Mouse (Mus musculus) gastrocnemius, adult 18-20 months (tissue): ENCODE measurements around the gene Prdm5. TPM values are rescaled to one million over a fixed set of nuclear protein-coding genes. Genes with fewer than 3 reads are reported as not detected.

Experiments used
- DNase-seq: peaks from one replicate; pipeline ENCODE4 v3.0.0; 2021; ENCODE audit warnings: low spot score
- total RNA-seq, 2 experiments: library from RNA; stranded (reverse); gene quantifications; 2 replicates each; pipeline ENCODE4 v1.2.3; 2021

The Prdm5 gene
- total RNA-seq, 2 experiments from 2014 or later = 1.4 to 1.5 TPM

DNA sequence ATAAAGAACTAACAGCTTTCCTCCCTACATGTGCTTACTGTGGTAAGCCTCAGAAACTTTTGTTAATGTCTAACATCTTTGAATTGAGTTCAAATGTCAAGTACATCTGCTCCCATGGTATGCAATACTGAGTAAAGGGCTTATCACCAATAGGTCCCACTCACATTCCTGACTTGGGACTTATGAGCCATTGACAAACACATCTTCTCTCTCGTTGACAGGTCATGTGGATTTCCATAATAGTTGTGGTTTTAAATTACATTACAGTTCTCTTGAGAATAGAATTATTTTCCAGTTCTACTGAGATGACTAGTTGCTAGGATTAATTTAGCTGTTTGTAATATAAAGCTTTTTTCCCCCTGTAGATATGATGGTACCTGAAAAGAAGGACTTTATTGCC lies 49.9 kb downstream of the Prdm5 start:
- no peak for DNase-seq

DNA sequence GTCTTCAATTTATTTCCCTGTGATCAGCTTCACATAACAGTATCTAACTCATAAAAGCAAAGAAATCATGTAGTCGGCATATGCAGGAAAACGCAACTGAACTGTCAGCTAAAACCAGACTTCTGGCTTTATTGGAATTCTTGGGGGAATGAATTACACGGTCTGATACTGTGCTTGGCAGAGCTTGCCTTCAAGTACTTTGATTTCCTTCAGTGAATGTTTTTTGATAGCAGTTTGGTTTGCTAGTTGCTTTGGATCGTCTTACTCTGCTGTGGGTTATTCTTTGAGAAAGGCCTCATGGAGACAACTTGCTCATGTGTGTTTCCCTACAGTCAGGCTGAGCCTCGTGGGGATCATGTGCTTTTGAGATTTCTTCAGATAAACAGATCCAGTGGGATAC lies 52.7 kb downstream of the Prdm5 start:
- DNase-seq = no peak

DNA sequence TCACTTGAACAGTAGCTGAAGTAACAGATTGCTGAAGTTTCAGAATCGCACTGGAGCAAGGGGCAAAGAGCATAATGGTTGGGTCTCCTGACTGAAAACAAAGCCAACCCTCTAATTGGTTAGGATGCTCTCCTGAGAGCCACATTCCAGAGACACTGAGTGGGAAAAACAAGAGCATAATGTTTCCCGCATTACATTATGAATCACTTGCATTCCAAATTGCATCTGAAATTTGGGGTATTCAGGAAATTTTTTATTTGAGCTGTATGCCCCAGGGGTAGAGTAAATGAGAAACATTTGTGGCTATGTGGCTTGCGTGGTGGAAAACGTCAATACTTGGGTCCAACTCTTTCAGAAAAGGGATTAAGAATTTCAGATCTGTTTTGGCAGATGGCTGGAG lies 55.2 kb downstream of the Prdm5 start:
- DNase-seq = no peak

DNA sequence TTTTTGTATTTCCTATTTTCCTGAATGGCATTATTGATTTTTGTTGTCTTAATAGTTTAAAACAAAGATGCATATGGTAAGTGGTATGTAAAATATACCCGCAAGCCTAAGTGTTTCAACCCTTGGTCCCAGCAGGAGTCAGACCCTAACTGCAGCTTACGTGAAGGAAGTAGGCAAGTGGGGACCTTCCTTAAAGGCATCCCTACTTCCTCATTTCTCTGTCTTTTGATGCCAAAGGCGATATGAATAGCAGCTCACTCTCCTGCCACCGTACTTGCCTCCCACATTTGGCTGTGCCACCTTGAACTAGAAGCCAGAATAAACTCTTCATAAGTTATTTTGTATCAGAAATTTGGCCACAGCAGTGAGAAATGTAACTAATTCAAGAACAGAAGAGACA lies 63.8 kb downstream of the Prdm5 start:
- no peak for DNase-seq

DNA sequence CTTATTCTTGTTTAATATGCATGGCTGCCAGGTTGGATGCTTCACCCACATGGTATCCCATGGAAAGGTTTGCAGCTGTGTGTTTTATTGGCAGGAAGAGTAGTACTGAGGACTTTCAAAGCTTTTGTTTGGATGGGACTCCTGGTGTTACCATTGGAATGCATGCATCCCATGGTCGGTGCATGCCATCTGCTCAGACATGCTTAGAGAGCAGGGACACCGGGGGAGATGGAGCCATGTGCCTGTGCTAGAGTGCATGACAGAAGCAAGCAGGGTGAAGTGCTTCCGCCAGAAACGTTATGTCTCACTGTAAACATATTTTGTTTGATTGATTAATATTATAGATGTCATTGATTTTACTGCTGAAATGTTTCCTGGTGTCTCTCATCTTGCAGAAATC lies 70.3 kb downstream of the Prdm5 start:
- no peak for DNase-seq

DNA sequence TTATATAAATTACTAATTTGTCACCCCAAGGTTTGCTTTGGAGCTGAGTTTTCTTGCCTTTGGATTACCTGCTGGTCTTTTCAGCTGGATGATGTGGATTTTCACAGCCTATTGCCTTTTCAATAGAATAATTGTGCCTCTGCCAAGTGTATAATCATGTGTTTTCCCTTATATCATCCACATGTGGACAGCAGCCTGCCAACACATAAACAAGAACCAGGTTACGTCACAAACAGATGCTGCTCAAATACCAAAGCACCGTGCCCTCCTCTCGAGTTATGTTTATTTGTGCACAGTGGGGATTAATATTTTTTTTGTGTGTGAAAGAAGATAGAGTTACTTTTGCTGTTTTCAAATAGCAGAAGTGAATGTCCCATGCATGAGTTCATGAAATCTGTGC lies 70.9 kb downstream of the Prdm5 start:
- no peak for DNase-seq

DNA sequence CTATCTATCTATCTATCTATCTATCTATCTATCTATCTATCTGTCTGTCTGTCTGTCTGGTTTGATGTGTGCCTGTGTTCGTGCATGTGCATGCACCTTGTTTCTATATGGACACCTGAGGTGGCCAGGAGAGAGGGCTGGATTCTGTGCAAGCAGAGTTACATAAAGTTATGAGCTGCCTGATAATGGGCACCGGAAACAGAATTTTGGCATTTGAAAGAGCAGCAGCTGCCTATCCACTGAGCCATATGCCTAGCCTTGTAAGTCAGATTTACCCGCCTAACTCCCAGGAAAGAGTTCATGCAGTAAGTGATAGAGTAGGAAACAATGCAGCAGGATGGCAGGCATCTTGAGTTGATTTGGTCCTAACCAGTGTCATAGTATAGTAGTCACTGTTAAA lies 71.4 kb downstream of the Prdm5 start:
- no peak for DNase-seq

DNA sequence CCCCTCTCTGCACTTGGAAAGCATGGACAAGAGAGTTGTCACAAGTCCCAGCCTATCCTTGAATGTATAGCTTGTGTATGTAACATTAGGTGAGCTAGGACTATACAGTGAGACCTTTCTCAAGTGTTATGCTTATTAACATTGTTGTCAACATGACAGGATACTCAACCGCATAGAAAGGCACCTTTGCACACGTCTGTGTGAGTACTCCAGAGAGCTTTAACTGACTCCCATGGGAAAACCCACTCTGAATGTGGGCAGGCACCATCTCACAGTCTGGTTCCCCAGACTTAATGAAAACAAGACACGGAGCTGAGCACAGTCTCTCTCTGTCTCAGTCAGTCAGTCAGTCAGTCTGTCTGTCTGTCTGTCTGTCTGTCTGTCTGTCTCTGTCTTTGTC lies 75.2 kb downstream of the Prdm5 start:
- DNase-seq = no peak

DNA sequence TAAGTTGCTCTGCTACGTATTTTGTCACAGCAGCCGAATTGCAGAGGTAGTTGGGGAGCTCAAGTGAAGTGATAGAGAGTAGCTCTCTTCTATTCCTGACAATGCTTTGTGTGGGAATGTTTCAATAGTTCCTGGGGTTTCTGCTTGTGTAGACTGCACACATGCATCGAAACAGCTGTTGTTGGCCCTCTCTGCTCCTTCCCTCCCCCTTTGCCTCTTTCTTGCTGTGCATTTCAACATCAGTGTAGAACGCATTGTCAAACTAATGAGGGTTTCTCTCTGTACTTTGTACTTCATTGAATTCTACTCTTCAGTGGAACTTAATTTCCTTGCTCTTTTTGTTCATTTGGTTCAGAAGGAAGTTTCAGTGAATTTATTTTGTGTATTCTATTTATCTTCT lies 75.8 kb downstream of the Prdm5 start:
- no peak for DNase-seq

DNA sequence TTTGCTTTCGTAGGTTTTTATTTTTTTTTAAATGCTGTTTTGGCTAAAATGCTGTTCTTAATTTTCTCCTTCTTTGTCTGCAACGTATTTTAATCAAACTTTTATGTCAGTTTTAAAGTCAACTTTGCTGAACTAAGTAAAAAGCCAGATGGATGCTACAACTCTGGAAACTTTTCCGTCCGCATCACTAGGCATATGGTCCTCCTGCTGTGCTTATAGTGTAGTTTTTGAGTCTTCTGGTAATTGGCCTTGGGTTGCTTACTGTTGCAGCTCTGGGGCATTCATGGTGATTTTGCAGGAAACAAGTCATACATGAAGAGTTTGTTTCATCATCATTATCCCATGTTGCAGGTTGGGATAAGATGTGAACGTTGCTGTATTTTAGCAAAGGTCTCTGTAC lies 81.8 kb downstream of the Prdm5 start:
- no peak for DNase-seq

DNA sequence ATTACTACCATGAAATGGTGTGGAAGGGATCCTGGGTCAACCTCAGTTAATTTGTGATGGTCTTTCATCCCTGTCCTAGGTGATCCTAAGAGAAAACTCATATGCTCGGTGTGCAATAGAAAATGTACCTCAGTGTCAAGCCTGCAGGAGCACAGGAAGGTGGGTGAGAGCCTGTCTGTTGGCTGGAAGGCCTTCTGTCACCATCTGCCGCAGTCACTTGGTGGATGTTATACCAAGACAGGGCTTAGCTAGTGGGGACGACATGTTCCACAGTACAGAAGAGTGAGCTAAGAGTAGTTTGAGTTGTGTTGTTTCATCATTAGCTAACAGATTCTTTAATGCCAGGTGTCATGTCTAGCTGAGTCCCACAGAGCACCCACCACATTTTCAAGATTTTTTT lies 84.0 kb downstream of the Prdm5 start:
- DNase-seq = no peak

DNA sequence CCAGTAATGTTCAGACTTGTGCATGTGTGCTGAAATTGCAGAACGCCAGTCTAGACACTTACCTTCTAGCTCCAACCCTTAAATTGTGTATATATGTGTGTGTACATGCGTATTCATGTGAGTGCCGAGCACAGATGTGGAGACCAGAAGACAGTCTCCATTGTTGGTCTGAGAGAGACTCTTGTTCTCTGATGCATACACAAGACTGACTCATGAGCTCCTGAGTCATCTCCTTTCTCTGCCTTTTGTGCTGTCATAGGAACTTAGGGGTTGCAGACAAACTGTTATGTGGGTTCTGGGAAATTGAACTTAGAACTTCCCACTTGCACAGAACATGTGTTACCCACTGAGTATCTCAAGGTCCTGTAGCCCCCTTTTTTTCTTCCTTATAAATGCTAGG lies 85.4 kb downstream of the Prdm5 start:
- DNase-seq = no peak

DNA sequence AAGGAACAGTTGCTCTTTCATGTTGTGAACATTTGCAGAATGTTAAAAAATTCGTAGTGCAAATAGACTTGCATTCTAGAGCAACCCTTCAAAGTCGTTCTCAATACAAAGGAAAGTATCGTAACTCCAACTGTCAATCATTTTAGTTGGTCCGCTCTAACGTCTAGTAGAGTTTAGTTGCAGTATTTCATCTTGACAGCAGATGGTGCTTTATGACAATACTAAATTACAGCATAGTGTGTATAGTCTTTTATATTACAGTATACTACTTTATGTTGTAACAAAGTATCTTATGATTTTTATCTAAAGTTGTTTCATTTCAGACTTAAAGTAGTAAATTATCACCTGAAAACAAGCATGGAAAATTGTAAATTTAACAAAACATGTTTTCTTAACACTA lies 86.1 kb downstream of the Prdm5 start:
- DNase-seq = no peak

DNA sequence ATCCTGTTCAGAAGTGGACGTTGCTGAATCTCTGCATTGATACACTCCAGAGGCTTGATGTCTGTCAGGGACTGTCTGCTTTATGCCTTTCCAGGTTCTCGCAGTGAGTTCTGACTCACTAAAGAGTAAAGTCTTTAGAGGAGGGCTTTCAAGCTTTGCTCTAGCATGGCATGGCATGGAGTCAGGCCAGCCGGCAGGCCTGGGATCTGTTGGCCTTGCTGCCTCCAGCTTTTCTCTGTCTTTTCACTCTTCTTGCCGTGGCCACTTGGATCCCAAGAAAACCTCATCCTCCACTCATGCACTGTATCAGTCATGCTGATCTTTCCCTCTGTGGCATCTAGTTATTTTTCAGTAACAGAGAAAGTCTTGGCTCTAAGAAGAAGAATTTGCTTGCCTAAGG lies 87.1 kb downstream of the Prdm5 start:
- no peak for DNase-seq

DNA sequence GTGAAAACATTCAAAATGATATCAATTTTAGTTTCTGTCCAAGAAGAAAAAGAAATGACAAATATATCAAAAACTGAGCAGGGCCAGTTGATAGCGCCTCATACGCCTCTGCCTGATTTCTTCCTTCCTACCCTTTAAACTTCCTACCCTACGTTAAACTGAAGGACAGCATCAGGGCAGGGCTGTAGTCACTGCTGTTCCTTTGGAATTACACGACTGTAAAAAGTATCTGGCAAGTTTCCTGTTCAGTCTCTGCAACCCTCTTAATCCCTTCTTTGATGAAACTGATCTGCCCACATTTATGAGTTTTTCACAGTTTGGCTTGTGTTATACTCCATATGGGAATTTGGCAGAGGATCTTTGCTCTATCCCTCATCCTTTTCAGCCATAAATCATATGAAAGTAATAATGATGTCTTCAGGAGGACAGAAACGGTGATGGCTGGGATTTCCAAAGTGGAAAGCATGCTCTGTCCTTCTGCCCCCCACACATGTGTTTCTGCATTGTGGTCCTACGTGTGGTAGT lies 93.0 kb downstream of the Prdm5 start:
- no peak for DNase-seq

DNA sequence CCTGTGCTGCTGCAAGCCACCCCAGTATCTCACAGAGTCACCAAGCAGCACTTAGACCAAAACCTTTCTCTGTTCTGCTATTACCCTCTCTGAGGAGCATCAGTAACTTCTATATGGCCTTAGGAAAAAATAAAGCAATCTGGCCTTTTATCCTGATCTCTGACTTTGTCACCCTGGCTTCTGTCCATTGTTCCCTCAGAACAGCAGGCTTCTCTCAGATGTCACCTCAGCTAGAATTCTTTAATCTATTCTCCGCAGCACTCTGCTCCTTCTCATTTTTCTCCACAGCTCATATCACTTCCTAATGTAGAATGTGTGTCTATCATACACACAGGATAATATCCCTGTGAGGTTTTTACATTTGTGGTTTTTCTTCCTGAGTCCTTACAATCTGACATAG lies 99.5 kb downstream of the Prdm5 start:
- DNase-seq = no peak

DNA sequence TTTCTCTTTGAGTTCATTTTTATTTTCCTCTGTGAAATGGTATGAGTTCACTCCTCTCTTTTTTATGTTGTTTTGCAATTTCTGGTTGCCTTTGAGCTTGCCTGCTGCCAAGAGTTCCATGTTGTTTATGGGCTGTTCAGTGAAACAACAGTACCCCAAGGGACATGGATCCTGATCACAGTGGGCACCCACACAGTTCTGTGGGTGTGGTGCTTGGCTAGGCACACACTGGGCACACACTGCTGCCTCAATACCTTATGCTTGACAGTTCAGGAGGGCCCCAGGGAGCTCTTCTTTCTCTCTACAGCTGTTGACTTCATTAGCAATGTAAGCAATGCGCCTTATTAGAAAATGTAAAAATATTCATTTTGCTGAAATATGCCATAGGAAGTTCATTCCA lies 110.0 kb downstream of the Prdm5 start:
- DNase-seq = no peak

DNA sequence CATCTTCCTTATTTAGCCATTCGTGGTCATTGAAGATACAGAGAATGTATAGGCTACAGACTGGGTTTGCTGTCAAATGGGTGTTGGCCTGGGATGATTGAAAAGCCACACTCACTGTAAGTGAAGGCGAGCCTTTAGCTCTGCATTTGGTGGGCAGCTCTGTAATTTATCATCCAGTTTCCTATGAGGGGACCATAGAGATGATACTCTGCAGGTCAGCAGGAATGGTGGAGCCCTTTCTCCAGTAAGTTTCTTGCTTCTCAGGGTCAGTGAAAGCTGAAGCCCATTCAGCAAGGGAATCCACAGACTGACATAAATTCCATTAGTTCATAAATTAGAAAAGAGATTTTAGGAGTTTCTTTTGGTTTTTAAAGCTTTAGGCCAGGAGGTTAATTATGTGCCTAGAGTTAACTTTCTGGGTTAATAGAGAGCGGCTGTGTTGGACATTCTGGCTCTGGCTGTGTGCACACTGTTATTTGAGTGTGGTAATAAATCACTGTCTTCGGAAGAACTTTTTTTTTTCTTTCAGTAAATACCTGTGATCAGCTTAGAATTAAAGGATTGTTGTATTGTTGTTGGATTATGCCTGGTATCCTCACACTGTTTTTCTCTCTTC lies 113.4 kb downstream of the Prdm5 start:
- DNase-seq = no peak

DNA sequence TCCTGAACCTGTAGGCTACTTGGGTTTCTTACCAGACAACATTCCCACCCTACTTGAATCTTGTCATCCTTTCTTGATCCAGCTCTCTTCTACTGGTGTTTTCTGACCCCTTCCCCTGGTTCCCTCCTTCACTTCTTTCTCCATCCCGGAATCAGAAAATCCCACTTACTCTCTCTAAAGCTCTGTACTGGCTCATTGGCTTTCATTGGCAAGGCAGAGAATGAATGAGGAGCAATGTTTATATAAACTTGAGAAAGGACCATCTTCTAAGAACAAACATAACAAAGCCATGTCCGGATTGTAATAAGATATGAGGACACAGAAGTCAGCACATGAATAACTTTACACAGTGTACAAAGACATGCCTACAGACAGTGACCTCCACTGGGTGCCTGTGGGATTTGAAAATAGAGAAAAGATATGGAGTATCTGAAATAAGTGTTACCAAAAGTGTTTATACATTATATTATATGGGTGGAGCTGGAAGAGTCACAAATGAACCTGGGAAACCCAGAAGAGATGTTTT lies 127.9 kb downstream of the Prdm5 start:
- no peak for DNase-seq

DNA sequence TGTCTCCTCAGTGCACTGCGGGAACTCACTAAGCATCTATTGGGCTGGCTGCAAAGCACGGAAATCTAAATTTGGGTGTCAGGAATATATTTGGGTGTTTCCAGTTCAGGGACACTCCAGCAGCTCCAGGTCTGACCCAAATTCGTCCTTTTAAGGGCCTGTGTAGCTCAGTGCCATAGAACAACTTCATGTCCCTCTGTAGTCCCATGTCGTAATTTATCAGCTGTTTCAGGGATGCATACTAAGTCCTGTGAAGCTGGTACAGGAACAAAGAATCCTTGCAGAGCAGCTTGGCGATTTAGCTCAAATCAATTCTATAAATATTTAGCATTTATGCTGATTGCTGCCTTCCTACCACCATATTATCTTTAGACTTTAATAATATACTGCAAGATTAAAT lies 136.6 kb downstream of the Prdm5 start:
- DNase-seq = no peak

DNA sequence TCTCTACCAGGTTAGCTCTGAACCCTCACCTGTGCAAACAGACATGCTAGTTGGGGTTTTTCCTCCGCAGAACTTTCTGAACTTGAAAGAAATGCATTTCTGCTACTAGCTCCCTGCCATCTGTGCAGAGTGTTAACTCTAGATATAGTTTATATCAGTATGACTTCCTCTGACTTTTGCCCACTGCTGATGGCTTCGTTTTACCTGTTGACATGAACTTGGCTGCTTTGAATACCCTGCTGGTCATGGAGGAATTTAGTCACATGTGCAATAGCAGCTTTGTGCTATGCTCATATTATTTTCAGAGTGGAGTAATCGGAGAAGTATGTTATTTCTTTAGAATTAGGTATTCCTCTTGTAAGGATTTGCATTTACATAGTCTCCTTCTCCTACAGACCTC lies 142.9 kb downstream of the Prdm5 start:
- no peak for DNase-seq

DNA sequence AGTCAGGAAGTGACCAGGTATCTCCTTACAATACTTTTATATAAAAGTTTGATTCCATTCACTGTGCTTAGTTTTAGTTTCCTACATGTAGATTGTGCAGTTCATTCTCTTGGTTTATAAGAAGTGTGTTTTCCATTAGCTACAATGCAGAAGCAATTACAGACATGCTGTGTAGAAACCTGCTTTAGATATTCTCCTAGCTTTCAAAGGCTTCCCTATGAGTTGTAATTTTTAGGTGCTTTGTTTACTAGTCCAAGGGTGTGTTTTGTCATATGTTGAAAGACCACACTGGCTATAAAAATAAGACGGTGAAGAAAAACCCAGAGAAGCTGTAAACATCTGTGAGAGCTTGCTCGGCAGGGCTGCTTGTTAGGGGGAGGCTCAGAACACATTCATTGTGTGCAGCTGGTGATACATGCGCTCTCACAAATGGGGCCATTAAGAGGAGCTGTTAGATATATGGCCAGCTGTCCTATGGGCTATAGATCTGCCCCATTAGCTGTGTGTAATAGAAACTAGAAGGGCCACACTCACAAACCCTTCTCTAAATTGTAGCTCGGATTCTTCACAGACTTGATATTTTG lies 144.8 kb downstream of the Prdm5 start:
- DNase-seq = no peak

DNA sequence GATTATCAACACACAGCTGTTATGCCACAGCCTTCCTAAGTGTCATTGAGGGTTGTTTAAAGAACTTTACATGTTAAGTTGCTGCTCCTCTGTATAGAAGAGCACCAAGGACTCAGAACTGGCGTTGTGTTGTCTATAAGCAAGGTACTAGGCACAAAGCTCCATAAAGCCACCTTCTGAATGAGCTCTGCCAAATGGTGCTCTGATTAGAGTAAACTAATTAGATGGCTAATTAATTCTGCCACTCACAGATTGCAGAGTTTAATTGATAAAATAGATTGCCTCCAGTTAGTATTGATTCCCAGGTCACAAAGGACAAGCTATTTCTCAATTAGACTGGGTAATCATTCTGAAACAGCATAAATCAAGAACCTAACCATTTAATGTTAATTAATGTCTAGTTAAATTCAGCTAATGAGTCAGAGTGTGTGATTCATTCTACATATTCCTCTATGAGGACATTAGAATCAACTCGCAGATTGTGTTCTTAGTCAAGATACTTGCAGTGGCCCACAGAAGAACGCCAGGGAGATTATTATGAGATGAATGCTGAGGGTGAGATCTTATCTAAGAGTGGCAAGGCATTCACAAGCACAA lies 147.0 kb downstream of the Prdm5 start:
- DNase-seq = no peak
